Mouse (Mus musculus) liver, embryonic 14.5 days (tissue): Measurements from ENCODE around the gene Asf1b. TPM values are rescaled to one million over a fixed set of nuclear protein-coding genes. Genes with fewer than 3 reads are reported as not detected.
"Not testable (repeated sequence)": the region's sequence is repeated elsewhere in the genome, so short reads cannot be mapped to it uniquely, and the experiment has no call there.

ENCODE experiments used
- ATAC-seq: fragments of 200-750 bp; cut with Nextera tagmentation; 2 replicates; pipeline ENCODE4 v1.8.0; 2017; ENCODE audit warnings: moderate number of reproducible peaks, mild to moderate bottlenecking, moderate library complexity; ENCODE audit not compliant: insufficient read depth
- DNase-seq, 3 experiments: peaks; one replicate each; pipeline ENCODE4 v3.0.0-alpha.2; 2012 to 2013; ENCODE audit warnings: low read depth in 3 of 3, low spot score in 3 of 3
- H3K27ac ChIP-seq: fragments of 300-500 bp; sonication (generic); 2 replicates; pipeline ENCODE4 v1.5.1; 2014; ENCODE audit warnings: moderate library complexity, mild to moderate bottlenecking, control low read depth, inconsistent platforms
- H3K27me3 ChIP-seq: fragments of 300-500 bp; sonication (generic); 2 replicates; pipeline ENCODE4 v1.6.1; 2014; ENCODE audit warnings: mild to moderate bottlenecking, low read length, moderate library complexity; ENCODE audit not compliant: control insufficient read depth, insufficient read depth
- H3K36me3 ChIP-seq: fragments of 300-500 bp; sonication (generic); replicated peaks from 2 replicates; pipeline ENCODE4 v1.6.1; 2014; ENCODE audit warnings: low read depth; ENCODE audit not compliant: control insufficient read depth, insufficient read depth
- H3K4me1 ChIP-seq, 2 experiments: fragments of 200-500 bp in 1 of 2; fragments of 300-500 bp in 1 of 2; sonication (generic) in 1 of 2; replicated peaks; 2 replicates each; pipeline ENCODE4 v1.6.1; 2012 to 2014; ENCODE audit warnings: antibody characterized with exemption in 1 of 2, inconsistent platforms in 1 of 2, low read length in 1 of 2; ENCODE audit not compliant: control insufficient read depth in 2 of 2, insufficient read depth in 2 of 2
- H3K4me2 ChIP-seq: fragments of 300-500 bp; sonication (generic); 2 replicates; pipeline ENCODE4 v1.6.1; 2014; ENCODE audit warnings: low read depth, mild to moderate bottlenecking, control low read depth, moderate library complexity
- H3K4me3 ChIP-seq, 2 experiments: fragments of 200-500 bp in 1 of 2; fragments of 300-500 bp in 1 of 2; sonication (generic) in 1 of 2; 2 replicates each; pipeline ENCODE4 v1.5.1; 2012 to 2014; ENCODE audit warnings: low read depth in 2 of 2, low read length in 2 of 2, mild to moderate bottlenecking in 2 of 2, control low read depth in 1 of 2, inconsistent platforms in 1 of 2, moderate library complexity in 1 of 2; ENCODE audit not compliant: insufficient read depth in 1 of 2
- H3K9ac ChIP-seq: fragments of 300-500 bp; sonication (generic); replicated peaks from 2 replicates; pipeline ENCODE4 v1.6.1; 2014; ENCODE audit warnings: mild to moderate bottlenecking, control low read depth, moderate library complexity
- H3K9me3 ChIP-seq: fragments of 300-500 bp; sonication (generic); 2 replicates; pipeline ENCODE4 v1.6.1; 2016; ENCODE audit warnings: low read length, mixed read lengths; ENCODE audit not compliant: control insufficient read depth
- CTCF ChIP-seq: IDR thresholded peaks from 2 replicates; pipeline ENCODE4 v1.5.1; 2016; ENCODE audit warnings: antibody characterized with exemption, low read depth, control low read depth
- EP300 ChIP-seq: IDR thresholded peaks from 2 replicates; pipeline ENCODE4 v1.6.1; 2016; ENCODE audit warnings: antibody characterized with exemption, low read depth
- WGBS: fragments of 180-500 bp; shearing (Covaris S2); extraction: QIAGEN DNeasy Blood & Tissue Kit; methylation state at CpG from one replicate; pipeline ENCODE4 v1.1.7; 2014; ENCODE audit not compliant: insufficient replicate concordance; 5-methylcytosine and 5-hydroxymethylcytosine counted together
- polyA plus RNA-seq, 2 experiments: library from polyadenylated mRNA; depleted of rRNA in 1 of 2; stranded (reverse) in 1 of 2; unstranded in 1 of 2; fragments of >200 nt; fragmentation: Nextera tagmentation in 1 of 2; extraction: Ambion mirVana in 1 of 2; gene quantifications; 2 replicates each; pipeline versions ENCODE4 v1.2.1 to v1.2.3; 2012 to 2014

The Asf1b gene
- polyA plus RNA-seq, 2 experiments: 98.5 to 130 TPM

DNA sequence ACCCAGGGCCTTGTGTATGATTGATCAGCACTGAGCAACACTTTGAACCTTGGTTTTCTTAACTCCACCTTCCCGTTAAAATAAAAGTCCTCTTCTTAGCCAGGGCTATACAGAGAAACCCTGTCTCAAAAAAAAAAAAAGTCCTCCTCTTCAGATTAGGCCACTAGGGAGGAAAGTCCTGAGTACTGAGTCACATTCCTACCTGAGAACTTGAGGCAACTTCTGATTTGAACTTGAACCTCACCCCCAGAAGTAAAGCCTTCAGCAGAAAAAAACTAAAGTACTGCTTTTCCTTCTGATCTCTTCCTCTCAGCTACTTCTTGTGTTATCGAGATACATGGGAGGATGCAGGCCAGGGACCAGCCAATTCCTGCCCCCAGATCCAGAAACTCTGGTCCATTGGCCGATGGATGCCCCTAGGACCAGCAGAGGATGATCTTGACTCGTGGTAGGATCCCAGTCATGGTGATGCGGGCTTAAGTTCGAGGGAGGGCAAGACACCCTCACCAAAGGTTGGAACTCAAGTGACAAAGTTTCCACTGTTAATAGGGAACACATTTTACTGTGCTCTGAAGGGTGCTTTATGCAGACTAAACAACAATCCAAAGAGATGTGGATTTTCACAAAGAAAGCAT is 48.4 kb downstream of the Asf1b start:
- Histone ChIP-seq H3K27me3 (no peaks in the 10 kb centered on the region), H3K4me2 (peak overlapping the region; percentile 90), H3K9me3 (no peaks in the 10 kb centered on the region), H3K4me3 (no peak overlapping the region; a peak in 1 of 4 replicates), H3K36me3 (peaks cover 25% of the 10 kb centered on the region), H3K9ac (peak overlapping the region; percentile 45), H3K27ac (peak overlapping the region; percentile 27), H3K4me1 (peaks cover 10 to 11% of the 10 kb centered on the region in 2 experiments)
- DNase-seq (no peak), ATAC-seq (no peak)
- TF ChIP-seq CTCF: no peak
- TF ChIP-seq EP300: no peak
- WGBS: 70% methylated on average over 6 of the region's 6 CpGs

DNA sequence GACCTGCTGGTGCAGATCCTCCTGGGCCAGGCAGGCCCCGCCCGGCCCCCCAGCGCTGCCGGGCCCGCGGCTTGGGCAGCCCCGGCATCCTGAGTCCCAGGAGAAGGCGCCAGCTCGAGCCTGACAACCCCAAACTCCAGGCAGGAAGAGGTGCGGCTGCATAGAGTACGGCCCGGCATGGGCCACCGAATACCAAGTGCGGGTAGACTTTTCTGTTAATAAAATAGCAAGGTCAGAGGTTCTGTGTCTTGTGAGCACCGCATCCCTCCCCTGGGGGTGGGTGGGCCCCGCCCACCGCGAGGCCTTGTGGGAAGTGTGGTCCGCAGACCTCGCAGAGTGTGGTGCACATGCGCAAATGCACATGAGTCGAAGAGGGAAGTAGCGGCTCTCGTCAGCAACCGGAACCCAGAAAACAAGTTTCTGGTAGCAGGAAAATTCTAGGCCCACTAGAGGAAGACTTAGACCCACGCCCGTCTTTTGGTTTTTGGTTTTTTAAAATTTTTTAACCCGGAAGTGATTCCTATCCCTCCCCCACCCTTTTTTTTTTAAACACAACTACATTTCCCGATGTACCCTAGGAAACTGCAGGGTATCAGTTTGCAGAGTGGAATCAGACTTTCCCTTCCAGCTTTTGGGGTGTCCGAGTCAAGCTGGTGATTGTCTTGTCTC is 49.4 kb downstream of the Asf1b start:
- H3K36me3 ChIP-seq: peaks cover 21% of the 10 kb centered on the region
- WGBS: under 1% methylated on average over 30 of the region's 30 CpGs
- ATAC-seq: peak; percentile 87
- peaks cover 3% of the 10 kb centered on the region for H3K27me3 ChIP-seq
- H3K9me3 ChIP-seq: no peaks in the 10 kb centered on the region
- DNase-seq: peak; percentile 80 to 85 (median 81)
- peak overlapping the region; percentile 71 for H3K27ac ChIP-seq
- peaks cover 6 to 7% of the 10 kb centered on the region in 2 experiments for H3K4me1 ChIP-seq
- no peak for TF ChIP-seq CTCF
- H3K9ac ChIP-seq: peak overlapping the region; percentile 68
- peak overlapping the region; percentile 90 for H3K4me2 ChIP-seq
- peak overlapping the region; percentile 67 for H3K4me3 ChIP-seq

DNA sequence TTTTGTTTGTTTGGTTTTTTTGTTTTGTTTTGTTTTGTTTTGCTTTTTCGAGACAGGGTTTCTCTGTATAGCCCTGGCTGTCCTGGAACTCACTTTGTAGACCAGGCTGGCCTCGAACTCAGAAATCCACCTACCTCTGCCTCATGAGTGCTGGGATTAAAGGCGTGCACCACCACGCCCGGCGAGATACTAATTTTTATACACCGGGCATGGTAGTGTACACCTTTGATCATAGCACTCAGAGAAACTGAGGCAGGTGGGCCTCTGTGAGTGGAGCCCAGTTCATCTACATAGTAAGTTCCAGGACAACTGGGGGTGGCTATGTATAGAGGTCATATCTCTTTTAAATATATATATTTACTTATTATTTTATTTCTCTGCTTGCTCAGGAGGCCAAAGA is 50.2 kb downstream of the Asf1b start:
- 75% methylated on average over 7 of the region's 7 CpGs for WGBS
- H3K4me1 ChIP-seq, DNase-seq, H3K9me3 ChIP-seq, ATAC-seq, H3K27ac ChIP-seq, H3K9ac ChIP-seq, H3K4me3 ChIP-seq: not testable (repeated sequence)
- H3K36me3 ChIP-seq: peaks cover 12% of the 10 kb centered on the region
- peaks cover 11% of the 10 kb centered on the region for H3K27me3 ChIP-seq
- peak overlapping the region; percentile 90 for H3K4me2 ChIP-seq

DNA sequence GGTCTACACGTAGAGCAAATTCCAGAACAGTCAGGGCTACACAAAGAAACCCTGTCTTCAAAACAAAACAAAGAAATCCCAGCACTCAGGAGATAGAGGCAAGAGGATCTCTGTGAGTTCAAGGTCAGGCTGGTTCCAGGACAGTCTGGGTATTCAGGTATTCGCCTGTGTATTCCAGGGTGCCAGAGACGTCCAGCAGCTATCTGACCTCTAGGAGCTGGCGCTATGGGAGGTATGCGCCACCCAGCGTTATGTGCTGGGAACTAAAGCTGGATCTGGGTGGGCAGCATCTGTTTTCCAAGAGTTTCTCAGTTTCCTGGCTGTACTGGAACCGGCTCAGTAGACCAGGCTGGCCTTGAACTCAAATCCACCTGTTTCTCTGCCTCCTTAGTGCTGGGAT is 53.1 kb downstream of the Asf1b start:
- Histone ChIP-seq H3K27ac (no peak overlapping the region), H3K4me1 (peaks cover 5 to 7% of the 10 kb centered on the region in 2 experiments), H3K36me3 (no peaks in the 10 kb centered on the region), H3K27me3 (peaks cover 40% of the 10 kb centered on the region), H3K9me3 (no peaks in the 10 kb centered on the region), H3K4me2 (no peak overlapping the region), H3K9ac (no peak overlapping the region), H3K4me3 (no peak overlapping the region)
- DNase-seq: no peak
- no peak for ATAC-seq
- TF ChIP-seq EP300 (no peak), CTCF (peak; percentile 65)
- 46% methylated on average over 7 of the region's 7 CpGs for WGBS

DNA sequence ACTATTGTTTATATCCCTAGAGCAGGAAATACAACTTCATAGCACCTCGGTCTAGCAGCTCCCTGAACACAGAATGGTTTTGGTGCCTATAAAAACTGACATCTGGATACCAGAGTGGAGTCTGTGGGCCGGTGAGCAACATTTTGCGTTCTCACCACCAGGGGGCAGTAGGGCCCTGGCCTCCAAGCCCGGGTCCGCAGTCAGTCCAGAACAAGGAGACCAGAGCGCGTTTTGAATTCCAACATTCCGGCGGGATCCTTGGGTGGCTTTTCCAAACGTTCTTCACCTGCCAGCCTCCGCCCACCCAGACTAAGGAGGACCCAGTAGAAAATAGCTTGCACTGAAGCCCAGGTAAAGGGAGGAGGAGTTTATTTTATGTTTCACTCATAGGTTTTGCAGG is 54.6 kb downstream of the Asf1b start:
- peaks cover 3 to 4% of the 10 kb centered on the region in 2 experiments; a peak in 2 of 4 replicates for H3K4me1 ChIP-seq
- no peak for ATAC-seq
- no peak overlapping the region for H3K4me2 ChIP-seq
- no peaks in the 10 kb centered on the region for H3K36me3 ChIP-seq
- H3K9ac ChIP-seq: no peak overlapping the region
- WGBS: under 1% methylated on average over 11 of the region's 11 CpGs
- no peak overlapping the region for H3K27ac ChIP-seq
- no peak for TF ChIP-seq EP300
- TF ChIP-seq CTCF: peak; percentile 97
- no peak overlapping the region for H3K4me3 ChIP-seq
- no peaks in the 10 kb centered on the region for H3K9me3 ChIP-seq
- H3K27me3 ChIP-seq: peaks cover 42% of the 10 kb centered on the region
- no peak for DNase-seq
